Mouse (Mus musculus) hindbrain, embryonic 11.5 days (tissue): Measurements from ENCODE around the gene Mtap. TPM values are rescaled to one million over a fixed set of nuclear protein-coding genes. Genes with fewer than 3 reads are reported as not detected.

ENCODE experiments used
- ATAC-seq: fragments of 200-750 bp; cut with Nextera tagmentation; 2 replicates; pipeline ENCODE4 v1.8.0; 2017; ENCODE audit warnings: mild to moderate bottlenecking, moderate TSS enrichment, moderate library complexity; ENCODE audit not compliant: low FRiP score
- DNase-seq: peaks from one replicate; pipeline ENCODE4 v3.0.0-alpha.2; 2015; ENCODE audit warnings: low spot score
- H3K27ac ChIP-seq: fragments of 300-500 bp; sonication (generic); 2 replicates; pipeline ENCODE4 v1.5.1; 2014; ENCODE audit warnings: mild to moderate bottlenecking, low read depth, low read length
- H3K27me3 ChIP-seq: fragments of 300-500 bp; sonication (generic); 2 replicates; pipeline ENCODE4 v1.6.1; 2014; ENCODE audit warnings: mild to moderate bottlenecking, low read length, moderate library complexity, mixed read lengths; ENCODE audit not compliant: control insufficient read depth, insufficient read depth
- H3K36me3 ChIP-seq: fragments of 300-500 bp; sonication (generic); 2 replicates; pipeline ENCODE4 v1.6.1; 2014; ENCODE audit warnings: mild to moderate bottlenecking, low read length, moderate library complexity, mixed read lengths; ENCODE audit not compliant: control insufficient read depth, insufficient read depth
- H3K4me1 ChIP-seq: fragments of 300-500 bp; sonication (generic); replicated peaks from 2 replicates; pipeline ENCODE4 v1.6.1; 2014; ENCODE audit warnings: low read length, mixed read lengths; ENCODE audit not compliant: control insufficient read depth, insufficient read depth
- H3K4me2 ChIP-seq: fragments of 300-500 bp; sonication (generic); replicated peaks from 2 replicates; pipeline ENCODE4 v1.6.1; 2014; ENCODE audit warnings: mild to moderate bottlenecking, low read depth, low read length
- H3K4me3 ChIP-seq: fragments of 300-500 bp; sonication (generic); 2 replicates; pipeline ENCODE4 v1.5.1; 2014; ENCODE audit warnings: low read depth, low read length
- H3K9ac ChIP-seq: fragments of 300-500 bp; sonication (generic); 2 replicates; pipeline ENCODE4 v1.6.1; 2014; ENCODE audit warnings: low read depth, low read length
- H3K9me3 ChIP-seq: fragments of 300-500 bp; sonication (generic); 2 replicates; pipeline ENCODE4 v1.6.1; 2016; ENCODE audit warnings: low read length; ENCODE audit not compliant: control insufficient read depth
- WGBS: fragments of 180-500 bp; shearing (Covaris S2); extraction: QIAGEN DNeasy Blood & Tissue Kit; methylation state at CpG from one replicate; pipeline ENCODE4 v1.1.7; 2014; 5-methylcytosine and 5-hydroxymethylcytosine counted together
- polyA plus RNA-seq: library from polyadenylated mRNA; unstranded; fragments of >200 nt; fragmentation: Nextera tagmentation; extraction: Ambion mirVana; gene quantifications from 2 replicates; pipeline ENCODE4 v1.2.1, GENCODE M21; 2014

Mtap gene
- polyA plus RNA-seq, 1 experiment from 2014 or later: 81.4 TPM

GRCm38 (mm10) chr4:89106505-89106904 is 30.4 kb upstream of the Mtap start:
- Histone ChIP-seq H3K4me2 (no peak overlapping the region), H3K27ac (no peak overlapping the region), H3K9ac (no peak overlapping the region), H3K4me1 (no peaks in the 10 kb centered on the region), H3K9me3 (no peaks in the 10 kb centered on the region), H3K27me3 (no peaks in the 10 kb centered on the region), H3K36me3 (no peaks in the 10 kb centered on the region), H3K4me3 (no peak overlapping the region)
- WGBS: 78% methylated on average over 2 of the region's 2 CpGs
- DNase-seq: no peak
- no peak for ATAC-seq

DNA sequence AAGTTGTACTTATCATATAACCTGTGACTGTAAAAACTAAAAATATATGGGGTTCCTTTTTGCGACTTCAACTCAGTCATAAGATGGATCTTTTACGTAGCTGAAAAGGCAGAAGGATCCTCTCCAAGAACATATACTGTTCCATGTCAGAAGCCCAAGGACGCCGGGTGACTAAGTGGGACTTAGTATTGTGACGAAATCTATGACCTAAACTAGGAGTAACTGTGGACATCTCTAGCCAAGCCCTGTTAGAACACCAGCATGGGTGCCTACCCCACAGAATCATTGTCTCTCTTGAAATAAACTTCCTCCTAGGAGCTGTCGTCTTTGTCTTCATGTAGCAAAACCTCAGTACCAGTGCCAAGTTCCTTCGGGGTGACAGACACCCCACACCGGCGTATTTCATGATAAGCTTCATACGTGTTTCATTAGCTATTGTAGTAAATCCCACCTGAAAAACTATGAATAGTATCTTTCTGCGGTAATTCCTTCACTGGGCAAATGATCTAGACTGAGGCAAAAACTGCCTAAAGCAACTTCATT is 24.7 kb upstream of the Mtap start:
- no peaks in the 10 kb centered on the region for H3K36me3 ChIP-seq
- H3K27ac ChIP-seq: no peak overlapping the region
- H3K4me3 ChIP-seq: no peak overlapping the region
- no peaks in the 10 kb centered on the region for H3K9me3 ChIP-seq
- 93% methylated on average over 11 of the region's 11 CpGs for WGBS
- no peaks in the 10 kb centered on the region for H3K4me1 ChIP-seq
- H3K4me2 ChIP-seq: no peak overlapping the region
- H3K9ac ChIP-seq: no peak overlapping the region
- DNase-seq (no peak), ATAC-seq (no peak)
- no peaks in the 10 kb centered on the region for H3K27me3 ChIP-seq

- Histone ChIP-seq H3K27ac (no peak overlapping the region), H3K4me2 (no peak overlapping the region), H3K9ac (no peak overlapping the region), H3K4me3 (no peak overlapping the region), H3K9me3 (no peaks in the 10 kb centered on the region), H3K27me3 (no peaks in the 10 kb centered on the region), H3K36me3 (no peaks in the 10 kb centered on the region), H3K4me1 (no peaks in the 10 kb centered on the region)
- WGBS: 75% methylated on average over 4 of the region's 4 CpGs
- no peak for ATAC-seq
- no peak for DNase-seq
Measured at GRCm38 (mm10) chr4:89112782-89113181, 24.1 kb upstream of the Mtap start.

GRCm38 (mm10) chr4:89116006-89116405 is 20.9 kb upstream of the Mtap start:
- H3K36me3 ChIP-seq: no peaks in the 10 kb centered on the region
- H3K4me1 ChIP-seq: no peaks in the 10 kb centered on the region
- DNase-seq (no peak), ATAC-seq (no peak)
- H3K27me3 ChIP-seq: no peaks in the 10 kb centered on the region
- 81% methylated on average over 2 of the region's 2 CpGs for WGBS
- no peak overlapping the region for H3K4me3 ChIP-seq
- H3K27ac ChIP-seq: no peak overlapping the region
- H3K9ac ChIP-seq: no peak overlapping the region
- H3K4me2 ChIP-seq: no peak overlapping the region
- H3K9me3 ChIP-seq: no peaks in the 10 kb centered on the region

GRCm38 (mm10) chr4:89119900-89120299 is 17.0 kb upstream of the Mtap start:
- DNase-seq (no peak), ATAC-seq (no peak)
- Histone ChIP-seq H3K9me3 (no peaks in the 10 kb centered on the region), H3K4me2 (no peak overlapping the region), H3K9ac (no peak overlapping the region), H3K36me3 (no peaks in the 10 kb centered on the region), H3K4me1 (no peaks in the 10 kb centered on the region), H3K27ac (no peak overlapping the region), H3K4me3 (no peak overlapping the region), H3K27me3 (no peaks in the 10 kb centered on the region)

DNA sequence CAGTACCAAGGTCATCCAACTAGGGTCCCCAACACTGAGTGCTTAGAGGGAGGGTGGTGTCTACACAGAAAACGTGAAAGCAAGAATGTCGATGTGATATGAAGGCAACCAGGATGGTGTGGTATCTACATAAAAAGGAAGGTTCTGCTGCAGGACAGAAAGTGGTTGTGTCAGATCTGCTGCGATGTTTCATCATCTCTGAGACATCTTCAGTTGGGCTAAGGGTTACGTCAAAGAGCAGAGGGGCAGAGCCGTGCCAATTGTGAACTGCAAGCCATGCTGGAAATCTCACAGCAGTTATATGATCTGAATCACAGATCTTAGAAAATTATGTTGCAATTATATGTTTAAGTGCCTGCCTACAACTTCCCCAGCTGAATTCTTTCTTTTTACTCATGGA is 16.6 kb upstream of the Mtap start:
- H3K27ac ChIP-seq: no peak overlapping the region
- H3K27me3 ChIP-seq: no peaks in the 10 kb centered on the region
- no peak overlapping the region for H3K9ac ChIP-seq
- no peaks in the 10 kb centered on the region for H3K9me3 ChIP-seq
- H3K4me2 ChIP-seq: no peak overlapping the region
- 91% methylated on average over 5 of the region's 5 CpGs for WGBS
- ATAC-seq (no peak), DNase-seq (no peak)
- no peaks in the 10 kb centered on the region for H3K4me1 ChIP-seq
- H3K4me3 ChIP-seq: no peak overlapping the region
- no peaks in the 10 kb centered on the region for H3K36me3 ChIP-seq

- Histone ChIP-seq H3K4me2 (no peak overlapping the region), H3K4me1 (no peaks in the 10 kb centered on the region), H3K27ac (no peak overlapping the region), H3K4me3 (no peak overlapping the region), H3K27me3 (no peaks in the 10 kb centered on the region), H3K9me3 (no peaks in the 10 kb centered on the region), H3K9ac (no peak overlapping the region), H3K36me3 (no peaks in the 10 kb centered on the region)
- ATAC-seq (no peak), DNase-seq (no peak)
- whole genome bisulfite sequencing: 76% methylated on average over 16 of the region's 16 CpGs
Measured at GRCm38 (mm10) chr4:89123446-89124243, 13.3 kb upstream of the Mtap start.

- DNase-seq: no peak
- H3K9ac ChIP-seq: no peak overlapping the region
- H3K9me3 ChIP-seq: no peaks in the 10 kb centered on the region
- WGBS: 54% methylated on average over 5 of the region's 5 CpGs
- no peaks in the 10 kb centered on the region for H3K4me1 ChIP-seq
- no peaks in the 10 kb centered on the region for H3K27me3 ChIP-seq
- H3K4me3 ChIP-seq: no peak overlapping the region
- no peak overlapping the region for H3K27ac ChIP-seq
- no peak for ATAC-seq
- no peaks in the 10 kb centered on the region for H3K36me3 ChIP-seq
- no peak overlapping the region for H3K4me2 ChIP-seq
Measured at GRCm38 (mm10) chr4:89127674-89128073, 9.2 kb upstream of the Mtap start.
